Mouse (Mus musculus) embryonic facial prominence, embryonic 14.5 days (tissue): ENCODE measurements around the gene Keap1. TPM values are rescaled to one million over a fixed set of nuclear protein-coding genes. Genes with fewer than 3 reads are reported as not detected.

Source experiments
- ATAC-seq: fragments of 200-750 bp; cut with Nextera tagmentation; 2 replicates; pipeline ENCODE4 v1.8.0; 2017; ENCODE audit warnings: low read depth, moderate number of reproducible peaks, moderate TSS enrichment
- DNase-seq: peaks from one replicate; pipeline ENCODE4 v3.0.0-alpha.2; 2015; ENCODE audit warnings: low spot score
- H3K27ac ChIP-seq: fragments of 300-500 bp; sonication (generic); replicated peaks from 2 replicates; pipeline ENCODE4 v1.5.1; 2014; ENCODE audit warnings: low read depth, mild to moderate bottlenecking, low read length, moderate library complexity
- H3K27me3 ChIP-seq: fragments of 300-500 bp; sonication (generic); replicated peaks from 2 replicates; pipeline ENCODE4 v1.6.1; 2014; ENCODE audit warnings: low read length; ENCODE audit not compliant: control insufficient read depth, insufficient read depth
- H3K36me3 ChIP-seq: fragments of 300-500 bp; sonication (generic); 2 replicates; pipeline ENCODE4 v1.6.1; 2014; ENCODE audit warnings: low read length, mixed read lengths; ENCODE audit not compliant: control insufficient read depth, insufficient read depth
- H3K4me1 ChIP-seq: fragments of 300-500 bp; sonication (generic); 2 replicates; pipeline ENCODE4 v1.6.1; 2014; ENCODE audit warnings: antibody characterized with exemption, low read length; ENCODE audit not compliant: control insufficient read depth, insufficient read depth
- H3K4me2 ChIP-seq: fragments of 300-500 bp; sonication (generic); 2 replicates; pipeline ENCODE4 v1.6.1; 2014; ENCODE audit warnings: low read depth, mild to moderate bottlenecking, low read length, moderate library complexity, mixed read lengths
- H3K4me3 ChIP-seq: fragments of 300-500 bp; sonication (generic); 2 replicates; pipeline ENCODE4 v1.5.1; 2014; ENCODE audit warnings: low read depth, mild to moderate bottlenecking, low read length
- H3K9ac ChIP-seq: fragments of 300-500 bp; sonication (generic); 2 replicates; pipeline ENCODE4 v1.6.1; 2014; ENCODE audit warnings: low read depth, mild to moderate bottlenecking, low read length, moderate library complexity, mixed read lengths
- H3K9me3 ChIP-seq: fragments of 300-500 bp; sonication (generic); 2 replicates; pipeline ENCODE4 v1.6.1; 2016; ENCODE audit warnings: low read length; ENCODE audit not compliant: control insufficient read depth
- WGBS: fragments of 180-500 bp; shearing (Covaris S2); extraction: QIAGEN DNeasy Blood & Tissue Kit; methylation state at CpG from one replicate; pipeline ENCODE4 v1.1.7; 2014; 5-methylcytosine and 5-hydroxymethylcytosine counted together
- polyA plus RNA-seq: library from polyadenylated mRNA; unstranded; fragments of >200 nt; fragmentation: Nextera tagmentation; extraction: Ambion mirVana; gene quantifications from 2 replicates; pipeline ENCODE4 v1.2.1, GENCODE M21; 2014

The Keap1 gene
- polyA plus RNA-seq, 1 experiment from 2014 or later, result 43.0 TPM

GRCm38 (mm10) chr9:21241343-21241742 lies 2.2 kb upstream of the Keap1 start:
- peaks cover 48% of the 10 kb centered on the region for H3K27me3 ChIP-seq
- H3K4me3 ChIP-seq, result no peak overlapping the region
- H3K9me3 ChIP-seq, result 0 out of 2 replicates have a peak, but pooled peaks cover 4% of the 10 kb centered on the region
- no peak overlapping the region for H3K9ac ChIP-seq
- peak; percentile 91 for DNase-seq
- no peak overlapping the region for H3K4me2 ChIP-seq
- no peak for ATAC-seq
- peaks cover 20% of the 10 kb centered on the region for H3K4me1 ChIP-seq
- H3K27ac ChIP-seq, result no peak overlapping the region
- WGBS, result 2% methylated on average over 11 of the region's 11 CpGs
- peaks cover 6% of the 10 kb centered on the region for H3K36me3 ChIP-seq

DNA sequence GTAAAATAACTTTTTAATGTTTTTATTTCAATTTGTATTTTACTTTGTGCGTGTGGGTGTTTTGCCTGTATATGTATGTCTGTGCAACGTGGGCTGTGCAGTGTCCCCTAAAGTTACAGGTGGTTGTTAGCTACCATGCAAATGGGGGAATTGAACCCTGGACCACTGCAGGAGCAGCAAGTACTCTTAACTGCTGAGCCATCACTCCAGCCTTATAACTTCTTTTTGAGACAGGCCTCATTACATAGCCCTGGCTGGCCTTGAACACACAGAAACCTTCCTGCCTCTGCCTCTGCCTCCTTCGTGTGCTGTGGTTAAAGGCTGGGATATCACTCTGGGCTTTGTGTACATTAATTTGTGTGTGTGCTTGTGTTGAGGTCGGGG lies 296 bp upstream of the Keap1 start:
- ATAC-seq, result no peak
- no peak for DNase-seq
- Histone ChIP-seq H3K4me2 (peak overlapping the region; percentile 64), H3K36me3 (peaks cover 24% of the 10 kb centered on the region), H3K9me3 (0 out of 2 replicates have a peak, but pooled peaks cover 4% of the 10 kb centered on the region), H3K4me3 (peak overlapping the region; percentile 97), H3K27ac (peak overlapping the region; percentile 92; the same call in 1 of the 2 replicates), H3K27me3 (peaks cover 29% of the 10 kb centered on the region), H3K4me1 (peaks cover 17% of the 10 kb centered on the region), H3K9ac (peak overlapping the region; percentile 98)
- 28% methylated on average over 4 of the region's 4 CpGs for WGBS

DNA sequence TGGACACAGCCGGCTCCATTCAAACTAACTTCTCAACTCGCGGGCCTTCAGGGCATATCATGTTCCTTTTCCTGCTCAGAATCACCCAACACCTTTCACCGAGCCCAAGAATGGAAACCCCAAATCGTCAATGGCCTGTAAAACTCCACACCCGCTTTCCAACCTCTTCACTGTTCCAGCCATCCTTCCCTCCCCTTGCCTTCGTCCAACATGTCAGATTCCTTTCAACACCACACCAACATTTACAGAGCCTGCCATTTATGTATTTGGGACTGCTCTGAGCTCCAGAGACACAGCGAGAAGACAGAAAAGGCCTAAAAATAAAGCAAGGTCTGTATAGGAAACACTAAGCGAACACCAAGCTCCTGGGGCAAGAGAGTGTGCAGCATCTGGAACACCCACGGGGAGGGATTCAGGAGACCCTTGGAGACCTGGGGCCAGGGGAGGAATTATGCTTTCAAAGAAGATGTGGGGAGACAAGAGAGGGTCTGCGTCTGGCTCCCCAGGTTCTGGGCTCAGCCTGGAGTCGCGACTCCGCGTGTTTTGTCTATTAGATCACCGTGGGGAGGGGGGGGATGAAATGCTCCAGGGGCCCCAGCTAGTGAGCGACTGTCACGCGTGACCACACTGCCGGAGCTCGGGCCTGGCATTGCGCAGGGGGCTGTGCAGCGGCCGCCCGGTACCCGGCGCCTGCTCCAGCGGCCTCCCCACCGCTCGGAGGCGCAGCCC lies 993 bp downstream of the Keap1 start:
- peaks cover 9% of the 10 kb centered on the region for H3K4me1 ChIP-seq
- H3K27ac ChIP-seq, result peak overlapping the region; percentile 92
- H3K4me3 ChIP-seq, result peak overlapping the region; percentile 97
- under 1% methylated on average over 15 of the region's 31 CpGs for WGBS
- peak overlapping the region; percentile 98 for H3K9ac ChIP-seq
- peaks cover 16% of the 10 kb centered on the region for H3K27me3 ChIP-seq
- peak; percentile 9; the same call in 1 of the 2 replicates for ATAC-seq
- 0 out of 2 replicates have a peak, but pooled peaks cover 4% of the 10 kb centered on the region for H3K9me3 ChIP-seq
- H3K4me2 ChIP-seq, result peak overlapping the region; percentile 64
- H3K36me3 ChIP-seq, result peaks cover 37% of the 10 kb centered on the region
- DNase-seq, result peak; percentile 52

GRCm38 (mm10) chr9:21237368-21238003 lies 1.7 kb downstream of the Keap1 start:
- Histone ChIP-seq H3K9ac (peak overlapping the region; percentile 98), H3K9me3 (no peaks in the 10 kb centered on the region), H3K36me3 (peaks cover 44% of the 10 kb centered on the region), H3K27ac (peak overlapping the region; percentile 92), H3K4me2 (peak overlapping the region; percentile 64), H3K27me3 (peaks cover 9% of the 10 kb centered on the region), H3K4me1 (peaks cover 9% of the 10 kb centered on the region), H3K4me3 (peak overlapping the region; percentile 97)
- 10% methylated on average over 19 of the region's 19 CpGs for WGBS
- DNase-seq, result peak; percentile 58
- ATAC-seq, result peak; percentile 37

GRCm38 (mm10) chr9:21236991-21237367 lies 2.2 kb downstream of the Keap1 start:
- WGBS, result 81% methylated on average over 25 of the region's 25 CpGs
- Histone ChIP-seq H3K9ac (peak overlapping the region; percentile 98), H3K9me3 (no peaks in the 10 kb centered on the region), H3K4me2 (peak overlapping the region; percentile 64), H3K36me3 (peaks cover 48% of the 10 kb centered on the region), H3K27ac (peak overlapping the region; percentile 92; the same call in 1 of the 2 replicates), H3K4me1 (peaks cover 9% of the 10 kb centered on the region), H3K4me3 (peak overlapping the region; percentile 97), H3K27me3 (peaks cover 4% of the 10 kb centered on the region; the same call in 1 of the 2 replicates)
- ATAC-seq (no peak), DNase-seq (no peak)

GRCm38 (mm10) chr9:21235341-21235740 lies 3.8 kb downstream of the Keap1 start:
- WGBS, result 90% methylated on average over 4 of the region's 4 CpGs
- peaks cover 65% of the 10 kb centered on the region for H3K36me3 ChIP-seq
- no peak overlapping the region for H3K9ac ChIP-seq

GRCm38 (mm10) chr9:21233805-21234204 lies 5.4 kb downstream of the Keap1 start:
- ATAC-seq, result no peak
- no peak overlapping the region for H3K4me2 ChIP-seq
- H3K9ac ChIP-seq, result no peak overlapping the region
- H3K9me3 ChIP-seq, result no peaks in the 10 kb centered on the region
- peaks cover 79% of the 10 kb centered on the region for H3K36me3 ChIP-seq
- no peak for DNase-seq
- no peak overlapping the region for H3K27ac ChIP-seq
- H3K4me1 ChIP-seq, result peaks cover 9% of the 10 kb centered on the region
- no peaks in the 10 kb centered on the region for H3K27me3 ChIP-seq
- 82% methylated on average over 28 of the region's 28 CpGs for WGBS
- no peak overlapping the region for H3K4me3 ChIP-seq

More at GRCm38 (mm10) chr9:21235341-21235740, 3.8 kb downstream of the Keap1 start:
- ATAC-seq (no peak), DNase-seq (no peak)
- Histone ChIP-seq H3K27me3 (no peaks in the 10 kb centered on the region), H3K9me3 (no peaks in the 10 kb centered on the region), H3K4me2 (no peak overlapping the region), H3K4me3 (no peak overlapping the region), H3K27ac (no peak overlapping the region), H3K4me1 (peaks cover 9% of the 10 kb centered on the region)

DNA sequence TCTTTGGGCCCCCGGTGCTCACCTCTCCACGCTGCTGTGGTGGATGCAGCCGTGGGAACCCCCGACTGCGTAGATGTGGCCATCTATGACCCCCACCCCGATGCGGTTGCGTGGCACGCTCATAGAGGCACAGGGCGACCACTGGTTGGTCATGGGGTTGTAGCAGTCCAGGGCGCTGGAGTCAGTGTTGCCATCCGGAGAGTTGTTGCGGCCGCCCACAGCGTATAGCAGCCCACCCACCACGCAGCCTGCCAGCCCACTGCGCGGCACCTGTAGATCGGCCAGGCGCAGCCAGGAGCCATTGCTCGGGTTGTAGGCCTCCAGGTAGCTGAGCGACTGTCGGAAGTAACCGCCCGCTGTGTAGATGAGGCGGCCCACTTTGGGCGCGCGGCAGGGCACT lies 5.8 kb downstream of the Keap1 start:
- H3K9ac ChIP-seq, result no peak overlapping the region
- DNase-seq (no peak), ATAC-seq (no peak)
- H3K4me2 ChIP-seq, result no peak overlapping the region
- H3K4me1 ChIP-seq, result peaks cover 9% of the 10 kb centered on the region
- H3K27ac ChIP-seq, result no peak overlapping the region
- H3K9me3 ChIP-seq, result no peaks in the 10 kb centered on the region
- H3K36me3 ChIP-seq, result peaks cover 79% of the 10 kb centered on the region
- 93% methylated on average over 18 of the region's 29 CpGs for WGBS
- no peaks in the 10 kb centered on the region for H3K27me3 ChIP-seq
- H3K4me3 ChIP-seq, result no peak overlapping the region
